Mouse (Mus musculus): ENCODE results near the gene Derl3. TPM values are rescaled to one million over a fixed set of nuclear protein-coding genes. Genes with fewer than 3 reads are reported as not detected.

Derl3 gene
- polyA plus RNA-seq, 1 experiment from 2014 or later: 2.1 TPM

GRCm38 (mm10) chr10:75939481-75940234 is 46.4 kb downstream of the Derl3 start:
- no peak for ATAC-seq (ENCODE audit: low read depth)
- DNase-seq (ENCODE audit: low spot score): no peak
- H3K36me3 ChIP-seq (ENCODE audit: control insufficient read depth, insufficient read depth, low read length): no peaks in the 10 kb centered on the region
- peaks cover 20% of the 10 kb centered on the region for H3K27me3 ChIP-seq (replicated peaks; ENCODE audit: control insufficient read depth, insufficient read depth, low read length)
- 51% methylated on average over 9 of the region's 9 CpGs for WGBS
- H3K4me2 ChIP-seq (ENCODE audit: low read depth, low read length): no peak overlapping the region
- H3K9me3 ChIP-seq (ENCODE audit: control insufficient read depth, low read length): no peaks in the 10 kb centered on the region
- no peak overlapping the region for H3K27ac ChIP-seq (replicated peaks; ENCODE audit: low read depth, low read length)
- H3K4me1 ChIP-seq (ENCODE audit: control insufficient read depth, insufficient read depth, low read length): no peaks in the 10 kb centered on the region
- H3K4me3 ChIP-seq (ENCODE audit: low read depth, low read length): no peak overlapping the region
- H3K9ac ChIP-seq (ENCODE audit: low read depth, low read length): no peak overlapping the region

DNA sequence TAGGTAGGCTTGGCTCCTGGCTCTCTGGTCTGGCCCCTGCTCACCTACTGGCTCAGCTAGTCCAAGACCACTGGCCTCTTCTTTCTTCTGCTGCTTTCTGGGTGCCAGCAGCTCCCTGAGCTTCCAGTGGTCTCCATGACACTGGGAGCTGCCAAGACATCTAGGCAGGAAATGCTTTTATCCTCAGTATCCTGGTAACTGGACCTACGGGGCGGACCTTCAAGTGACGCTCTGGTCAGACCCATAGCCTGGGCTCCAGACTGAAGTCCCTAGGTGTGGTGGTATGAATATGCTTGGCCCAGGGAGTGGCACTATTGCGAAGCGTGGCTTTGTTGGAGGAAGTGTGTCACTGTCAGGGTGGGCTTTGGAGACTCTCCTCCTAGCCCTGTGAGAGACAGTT is 47.3 kb downstream of the Derl3 start, which contains the start of gene Gm867:
Gene Gm867 (minus strand): TSS at position 153 of the 400 bp plus-strand sequence.
- WGBS: 66% methylated on average over 5 of the region's 5 CpGs
- Histone ChIP-seq H3K4me3 (ENCODE audit: low read depth, low read length) (no peak within 1 kb of the TSS), H3K27me3 (replicated peaks; ENCODE audit: control insufficient read depth, insufficient read depth, low read length) (peaks cover 18% of the 10 kb centered on the region), H3K4me2 (ENCODE audit: low read depth, low read length) (no peak within 1 kb of the TSS), H3K9me3 (ENCODE audit: control insufficient read depth, low read length) (no peaks in the 10 kb centered on the region), H3K27ac (replicated peaks; ENCODE audit: low read depth, low read length) (no peak within 1 kb of the TSS), H3K36me3 (ENCODE audit: control insufficient read depth, insufficient read depth, low read length) (no peaks in the 10 kb centered on the region), H3K9ac (ENCODE audit: low read depth, low read length) (no peak within 1 kb of the TSS), H3K4me1 (ENCODE audit: control insufficient read depth, insufficient read depth, low read length) (no peaks in the 10 kb centered on the region)
- DNase-seq (ENCODE audit: low spot score) (no peak), ATAC-seq (ENCODE audit: low read depth) (no peak)

DNA sequence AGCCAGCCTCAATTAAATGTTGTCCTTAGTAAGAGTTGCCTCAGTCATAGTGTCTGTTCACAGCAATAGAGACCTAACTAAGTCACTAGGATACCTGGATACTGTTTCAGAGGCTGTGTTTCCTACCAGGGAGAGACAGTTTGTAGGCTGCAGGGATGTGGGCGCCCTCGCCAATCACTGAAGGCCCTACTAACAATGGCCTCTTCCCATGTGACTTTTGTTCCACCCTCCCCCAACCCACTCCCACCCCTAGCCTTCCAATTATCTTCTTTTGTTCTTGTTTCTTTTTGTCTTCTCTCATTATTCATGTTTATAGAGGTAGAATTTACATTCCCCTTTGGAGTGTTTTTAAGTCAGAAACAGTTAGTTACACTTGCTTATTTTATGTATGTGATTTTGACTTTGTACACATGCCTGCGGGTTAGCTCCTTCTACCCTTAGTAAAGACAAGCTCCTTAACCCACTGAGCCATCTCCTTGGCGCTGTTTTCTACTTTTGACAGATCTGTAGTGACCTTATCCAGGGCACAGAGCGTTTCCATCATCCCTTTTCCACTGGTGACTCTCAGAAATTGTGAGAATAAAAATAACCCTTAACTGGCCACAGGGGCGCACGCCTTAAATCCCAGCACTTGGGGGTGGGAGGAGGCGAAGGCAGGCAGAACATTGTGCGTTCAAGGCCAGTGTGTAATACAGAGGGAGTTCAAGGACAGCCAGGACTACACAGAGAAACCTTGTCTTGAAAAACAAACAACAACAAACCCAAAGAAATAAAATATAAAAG is 48.0 kb downstream of the Derl3 start:
- no peaks in the 10 kb centered on the region for H3K36me3 ChIP-seq (ENCODE audit: control insufficient read depth, insufficient read depth, low read length)
- no peaks in the 10 kb centered on the region for H3K4me1 ChIP-seq (ENCODE audit: control insufficient read depth, insufficient read depth, low read length)
- no peak overlapping the region for H3K27ac ChIP-seq (replicated peaks; ENCODE audit: low read depth, low read length)
- no peak for ATAC-seq (ENCODE audit: low read depth)
- H3K27me3 ChIP-seq (replicated peaks; ENCODE audit: control insufficient read depth, insufficient read depth, low read length): peaks cover 11% of the 10 kb centered on the region
- DNase-seq (ENCODE audit: low spot score): no peak
- H3K4me3 ChIP-seq (ENCODE audit: low read depth, low read length): no peak overlapping the region
- no peak overlapping the region for H3K4me2 ChIP-seq (ENCODE audit: low read depth, low read length)
- 70% methylated on average over 9 of the region's 9 CpGs for WGBS
- no peak overlapping the region for H3K9ac ChIP-seq (ENCODE audit: low read depth, low read length)
- no peaks in the 10 kb centered on the region for H3K9me3 ChIP-seq (ENCODE audit: control insufficient read depth, low read length)

- ATAC-seq (ENCODE audit: low read depth) (no peak), DNase-seq (ENCODE audit: low spot score) (no peak)
- H3K4me3 ChIP-seq (ENCODE audit: low read depth, low read length): no peak within 1 kb of the TSS
- H3K9ac ChIP-seq (ENCODE audit: low read depth, low read length): no peak within 1 kb of the TSS
- H3K27ac ChIP-seq (replicated peaks; ENCODE audit: low read depth, low read length): no peak within 1 kb of the TSS
- 75% methylated on average over 15 of the region's 15 CpGs for WGBS
- H3K9me3 ChIP-seq (ENCODE audit: control insufficient read depth, low read length): no peaks in the 10 kb centered on the region
- H3K36me3 ChIP-seq (ENCODE audit: control insufficient read depth, insufficient read depth, low read length): no peaks in the 10 kb centered on the region
- no peak within 1 kb of the TSS for H3K4me2 ChIP-seq (ENCODE audit: low read depth, low read length)
- H3K4me1 ChIP-seq (ENCODE audit: control insufficient read depth, insufficient read depth, low read length): no peaks in the 10 kb centered on the region
- no peaks in the 10 kb centered on the region for H3K27me3 ChIP-seq (replicated peaks; ENCODE audit: control insufficient read depth, insufficient read depth, low read length)
Measured at GRCm38 (mm10) chr10:75942736-75943477, 49.7 kb downstream of the Derl3 start, which contains the start of gene Vpreb3. TSS of gene Vpreb3 (plus strand) at chr10:75943057.

GRCm38 (mm10) chr10:75944066-75944772 is 51.0 kb downstream of the Derl3 start:
- Histone ChIP-seq H3K4me1 (ENCODE audit: control insufficient read depth, insufficient read depth, low read length) (no peaks in the 10 kb centered on the region), H3K9me3 (ENCODE audit: control insufficient read depth, low read length) (no peaks in the 10 kb centered on the region), H3K4me2 (ENCODE audit: low read depth, low read length) (no peak overlapping the region), H3K27ac (replicated peaks; ENCODE audit: low read depth, low read length) (0 out of 2 replicates have a peak overlapping the region, but pooled peaks have one; percentile 18), H3K9ac (ENCODE audit: low read depth, low read length) (no peak overlapping the region), H3K36me3 (ENCODE audit: control insufficient read depth, insufficient read depth, low read length) (no peaks in the 10 kb centered on the region), H3K4me3 (ENCODE audit: low read depth, low read length) (no peak overlapping the region), H3K27me3 (replicated peaks; ENCODE audit: control insufficient read depth, insufficient read depth, low read length) (no peaks in the 10 kb centered on the region)
- 27% methylated on average over 11 of the region's 11 CpGs for WGBS
- no peak for DNase-seq (ENCODE audit: low spot score)
- ATAC-seq (ENCODE audit: low read depth): no peak

DNA sequence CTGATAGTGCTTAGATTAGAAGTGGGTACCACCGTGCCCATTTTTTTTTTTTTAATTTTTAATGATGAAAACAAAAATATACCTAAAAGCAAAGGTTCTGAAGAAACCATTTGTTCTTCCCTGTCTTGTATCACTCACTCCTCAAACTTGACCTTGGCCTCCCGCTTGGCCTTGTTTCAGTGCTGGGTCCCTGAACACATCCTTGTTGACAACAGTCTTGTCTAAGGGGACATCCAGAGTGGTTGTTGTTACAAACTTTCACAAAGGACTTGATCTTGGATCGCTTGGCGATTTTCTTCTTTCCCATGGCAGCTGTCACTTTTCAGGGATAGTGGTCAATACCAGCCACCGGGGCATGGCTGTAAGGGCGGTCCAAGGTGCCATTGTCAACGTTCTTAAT is 52.0 kb downstream of the Derl3 start:
- H3K9me3 ChIP-seq (ENCODE audit: control insufficient read depth, low read length): no peaks in the 10 kb centered on the region
- no peak overlapping the region for H3K27ac ChIP-seq (replicated peaks; ENCODE audit: low read depth, low read length)
- H3K4me3 ChIP-seq (ENCODE audit: low read depth, low read length): no peak overlapping the region
- H3K4me1 ChIP-seq (ENCODE audit: control insufficient read depth, insufficient read depth, low read length): no peaks in the 10 kb centered on the region
- ATAC-seq (ENCODE audit: low read depth) (no peak), DNase-seq (ENCODE audit: low spot score) (no peak)
- H3K9ac ChIP-seq (ENCODE audit: low read depth, low read length): no peak overlapping the region
- H3K4me2 ChIP-seq (ENCODE audit: low read depth, low read length): no peak overlapping the region
- H3K36me3 ChIP-seq (ENCODE audit: control insufficient read depth, insufficient read depth, low read length): no peaks in the 10 kb centered on the region
- no peaks in the 10 kb centered on the region for H3K27me3 ChIP-seq (replicated peaks; ENCODE audit: control insufficient read depth, insufficient read depth, low read length)
- 87% methylated on average over 7 of the region's 7 CpGs for WGBS

Measured in embryonic facial prominence, embryonic 14.5 days (tissue).